Mouse (Mus musculus) ES-Bruce4 (cell line): ENCODE results near the gene Htr1b.

Source experiments
- CTCF ChIP-seq: IDR thresholded peaks from one replicate; pipeline ENCODE4 v1.8.1; 2011; ENCODE audit warnings: low read depth, low read length
- POLR2A ChIP-seq: IDR thresholded peaks from one replicate; pipeline ENCODE4 v1.8.1; 2011; ENCODE audit warnings: low read length; ENCODE audit not compliant: insufficient read depth

DNA sequence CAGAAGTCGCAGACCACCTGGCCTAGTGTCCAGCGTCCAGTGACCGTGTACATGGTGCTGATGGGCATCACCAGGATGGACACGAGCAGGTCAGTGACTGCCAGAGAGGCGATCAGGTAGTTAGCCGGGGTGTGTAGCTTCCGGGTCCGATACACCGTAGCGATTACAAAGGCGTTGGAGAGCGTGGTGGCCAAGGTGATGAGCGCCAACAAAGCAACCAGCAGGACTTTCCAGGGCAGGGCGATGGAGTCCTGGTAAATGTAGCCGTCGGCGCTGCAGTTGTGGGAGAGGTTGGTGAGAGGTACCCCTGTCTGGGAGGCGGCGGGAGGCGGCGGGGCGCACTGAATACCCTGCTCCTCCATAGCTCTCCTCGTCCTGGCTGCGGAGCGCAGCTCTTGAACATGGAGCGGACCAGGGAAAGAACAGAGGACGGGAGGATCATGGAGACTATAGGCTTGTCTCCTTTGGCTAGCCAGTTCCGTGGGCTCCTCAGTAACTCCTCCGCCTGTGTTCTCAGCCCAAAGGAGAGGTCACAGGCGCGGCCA, 1.4 kb downstream of the Htr1b start:
- TF ChIP-seq CTCF (no peak), POLR2A (no peak)
